Mouse (Mus musculus) erythroid progenitor cell, adult 5-6 weeks (primary cell): ENCODE measurements around the gene Fgd2. TPM values are rescaled to one million over a fixed set of nuclear protein-coding genes. Genes with fewer than 3 reads are reported as not detected.
"Not testable (repeated sequence)": the region's sequence is repeated elsewhere in the genome, so short reads cannot be mapped to it uniquely, and the experiment has no call there.

Experiments used
- ATAC-seq: replicated peaks from 2 replicates; pipeline ENCODE4 v1.8.0; 2016; ENCODE audit warnings: moderate number of reproducible peaks, mild to moderate bottlenecking, moderate TSS enrichment, inconsistent platforms; ENCODE audit not compliant: poor library complexity, low FRiP score, severe bottlenecking
- total RNA-seq, 2 experiments: library from RNA; stranded (forward) in 1 of 2; stranded (reverse) in 1 of 2; fragments of 150-400 nt in 1 of 2; fragments of 186-747, 209-891 nt in 1 of 2; gene quantifications; 2 replicates each; pipeline versions ENCODE4 v1.2.3 to v1.2.4; 2015 to 2017; ENCODE audit warnings: low replicate concordance in 2 of 2

Gene Fgd2
- total RNA-seq, 2 experiments from 2014 or later, result 0.98 to 6.3 TPM

GRCm38 (mm10) chr17:29332186-29332685 is 28.5 kb upstream of the Fgd2 start:
- ATAC-seq, result no peak

DNA sequence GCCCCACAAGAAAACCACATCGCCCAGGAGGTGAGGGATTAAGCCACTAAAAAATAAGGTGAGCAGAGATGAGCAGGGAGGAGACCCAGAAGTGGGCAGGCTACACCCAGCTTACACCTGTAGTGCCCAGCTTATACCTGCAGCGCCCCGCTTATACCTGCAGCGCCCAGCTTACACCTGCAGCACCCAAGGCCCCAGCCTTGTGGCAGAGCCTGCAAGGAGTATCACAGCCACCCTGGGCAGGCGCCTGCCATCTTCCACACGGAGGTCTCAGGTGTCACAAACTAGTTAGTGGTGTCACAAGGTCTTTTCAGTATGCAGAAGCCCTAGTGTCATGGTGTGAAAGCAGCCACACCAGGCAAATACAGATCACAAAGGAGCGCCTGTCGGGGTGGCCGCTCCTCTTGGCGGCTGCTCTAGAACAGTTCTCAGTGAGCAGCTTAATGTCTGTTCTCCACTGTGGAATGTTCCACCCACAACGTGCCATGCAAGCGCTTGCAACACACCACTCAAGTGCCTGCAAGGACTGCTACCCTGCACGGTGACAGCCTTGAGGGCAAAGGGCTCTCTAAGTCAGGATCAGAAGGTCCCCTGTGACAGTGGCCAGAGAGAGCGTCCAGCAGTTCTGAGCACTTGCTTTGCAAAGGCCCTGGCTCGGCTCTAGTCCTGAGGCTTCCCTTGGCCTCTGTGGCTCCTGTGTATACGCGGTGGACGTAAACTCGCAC is 24.3 kb upstream of the Fgd2 start:
- no peak for ATAC-seq

- no peak for ATAC-seq
Observed at GRCm38 (mm10) chr17:29337979-29338823, 22.5 kb upstream of the Fgd2 start.

DNA sequence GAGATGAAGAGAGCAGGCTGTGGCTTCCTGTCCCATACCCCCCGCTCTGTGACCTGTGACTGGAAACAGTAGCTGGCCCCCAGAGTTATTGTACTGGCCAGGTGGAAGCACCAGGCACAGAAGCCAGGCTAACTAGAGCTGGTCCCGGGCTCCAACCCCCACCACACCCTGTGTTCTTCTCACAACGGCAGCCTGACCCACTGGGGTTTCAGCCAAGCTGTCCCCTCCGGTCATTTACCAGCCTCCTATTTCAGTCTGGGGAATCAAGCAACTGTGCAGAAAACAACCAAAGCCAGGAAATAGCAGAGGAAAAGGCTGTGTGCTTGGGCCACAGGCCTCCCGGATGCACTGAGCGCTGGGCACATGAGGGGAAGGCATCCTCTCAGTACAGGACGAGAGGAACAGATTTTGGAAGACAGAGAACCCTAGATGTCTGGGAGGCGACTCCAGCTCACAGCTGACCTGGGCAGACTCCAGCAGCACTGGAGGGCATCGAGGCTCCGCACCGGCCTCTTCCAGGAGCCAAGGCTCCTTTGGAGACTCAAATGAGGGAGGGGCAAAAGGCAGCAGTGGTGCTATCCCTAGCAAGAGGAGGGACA is 21.4 kb upstream of the Fgd2 start:
- no peak for ATAC-seq

GRCm38 (mm10) chr17:29340406-29341261 is 20.1 kb upstream of the Fgd2 start:
- ATAC-seq, result no peak

- ATAC-seq, result no peak
Observed at GRCm38 (mm10) chr17:29341591-29342003, 19.1 kb upstream of the Fgd2 start.

DNA sequence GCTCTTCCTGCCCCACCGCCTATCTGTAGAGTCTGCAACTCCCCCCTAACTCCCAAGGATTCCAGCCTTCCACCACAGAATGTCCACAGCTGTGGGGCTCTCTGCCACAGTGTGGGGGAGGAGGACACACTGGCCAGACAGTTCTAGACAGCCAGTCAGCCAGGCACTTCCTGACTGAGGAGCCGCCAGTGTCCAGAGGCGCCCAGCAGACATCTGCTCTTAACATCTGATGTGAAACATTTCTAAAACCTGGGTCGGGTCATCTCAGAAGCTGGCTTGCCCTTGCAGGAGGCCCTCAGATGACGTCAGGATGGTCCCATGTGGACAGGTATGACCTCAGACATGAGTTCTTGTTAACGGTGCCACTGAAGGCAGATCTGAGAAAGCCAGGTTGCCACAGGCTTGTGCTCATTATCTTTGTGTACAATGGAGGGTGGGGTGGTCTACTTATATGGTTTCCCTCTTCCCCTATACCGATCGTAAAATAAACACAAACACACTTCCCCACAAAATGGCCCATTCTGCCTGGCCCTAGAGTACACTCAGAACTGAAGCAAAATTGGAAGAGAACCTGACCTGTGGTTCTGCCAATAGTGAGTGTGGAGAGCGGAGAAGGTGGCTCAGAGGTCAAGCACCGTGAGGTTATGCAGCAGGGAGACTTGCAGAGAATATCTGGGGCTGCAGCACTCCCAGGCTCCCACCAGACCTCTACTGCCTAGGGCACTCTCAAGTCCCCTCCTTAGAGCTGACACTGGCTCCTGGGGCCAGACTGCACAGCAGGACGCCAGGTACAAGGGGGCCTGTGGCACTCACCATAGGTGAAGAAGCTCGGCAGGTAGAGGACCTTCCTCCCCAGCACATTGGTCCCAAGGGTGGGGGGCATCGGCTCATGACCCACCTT is 18.5 kb upstream of the Fgd2 start:
- ATAC-seq, result no peak

GRCm38 (mm10) chr17:29343241-29343640 is 17.5 kb upstream of the Fgd2 start:
- no peak for ATAC-seq

DNA sequence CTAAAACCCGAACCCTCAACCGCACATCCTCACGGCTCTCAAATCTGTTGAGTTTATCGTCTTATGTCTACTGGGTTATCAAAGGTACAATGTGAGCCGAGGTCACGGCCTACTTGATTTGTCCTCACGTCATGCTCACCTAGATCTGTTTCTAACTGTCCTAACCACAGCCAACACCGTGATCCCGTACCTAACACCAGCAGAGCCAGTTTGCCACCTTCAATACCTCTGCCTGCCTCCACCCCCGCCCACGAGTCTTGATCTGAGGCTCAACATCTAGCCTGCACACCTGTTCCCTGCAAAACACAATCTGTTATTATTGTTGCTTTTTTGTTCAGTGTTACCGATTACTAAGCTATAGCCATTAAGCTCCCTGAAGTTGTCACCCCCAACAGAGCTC is 15.4 kb upstream of the Fgd2 start:
- no peak for ATAC-seq

GRCm38 (mm10) chr17:29346496-29347125 is 14.1 kb upstream of the Fgd2 start:
- no peak for ATAC-seq

- ATAC-seq, result no peak; the same call in 1 of the 2 replicates
Observed at GRCm38 (mm10) chr17:29347126-29347644, 13.5 kb upstream of the Fgd2 start.

DNA sequence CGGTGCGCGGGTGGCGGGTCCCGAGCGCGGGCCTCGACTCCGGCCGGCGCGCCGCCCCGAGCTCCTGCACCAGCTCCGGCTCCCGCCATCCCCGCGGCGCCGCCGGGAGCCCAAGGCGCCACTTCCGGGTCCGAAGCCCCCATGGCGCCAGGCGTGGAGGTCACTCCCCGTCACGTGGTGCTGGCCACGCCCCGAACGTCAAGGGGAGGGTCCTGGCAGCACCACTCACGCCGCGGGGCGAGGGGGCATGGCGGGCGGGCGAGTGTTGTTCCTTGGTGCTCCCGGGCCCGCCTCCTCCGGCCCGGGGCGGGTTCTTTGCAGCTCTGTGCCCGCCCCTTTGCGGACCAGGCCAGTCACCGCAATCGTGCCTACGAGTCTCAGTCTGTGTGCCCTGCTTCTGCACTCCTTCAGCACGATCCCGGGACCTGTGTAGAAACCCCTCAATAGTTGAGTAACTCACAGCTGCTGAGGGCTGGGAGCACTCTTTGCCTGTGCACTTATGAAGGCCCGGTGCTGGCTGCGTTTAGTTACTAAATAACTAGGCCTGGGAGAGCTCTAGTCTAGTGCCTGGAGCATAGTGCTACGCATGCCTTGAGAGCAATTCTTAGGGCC is 13.0 kb upstream of the Fgd2 start, which contains the start of gene Mtch1:
Gene Mtch1 (minus strand): TSS at position 290 of the 612 bp plus-strand sequence.
- peak; percentile 99 for ATAC-seq

DNA sequence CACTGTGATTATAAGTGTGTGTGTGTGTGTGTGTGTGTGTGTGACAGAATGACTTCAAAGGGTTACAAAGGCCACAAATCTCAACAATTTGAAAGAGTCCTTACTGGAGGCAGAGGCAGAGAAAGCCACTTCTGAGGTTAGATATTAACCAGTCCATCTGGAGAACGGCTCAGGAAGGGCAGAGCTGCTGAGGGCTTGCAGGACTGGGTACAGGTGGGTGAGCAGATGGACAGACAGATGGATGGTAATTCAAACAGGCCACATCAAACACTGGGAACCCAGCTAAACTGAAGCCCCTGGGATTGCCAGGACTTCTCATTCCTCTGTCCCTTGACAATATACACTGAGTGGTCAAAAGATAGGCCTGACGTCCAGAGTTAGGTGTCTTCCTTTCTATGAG is 11.7 kb upstream of the Fgd2 start:
- ATAC-seq, result no peak

- ATAC-seq, result not testable (repeated sequence)
Observed at GRCm38 (mm10) chr17:29351056-29351455, 9.7 kb upstream of the Fgd2 start.

GRCm38 (mm10) chr17:29355461-29355840 is 5.3 kb upstream of the Fgd2 start:
- ATAC-seq, result no peak

DNA sequence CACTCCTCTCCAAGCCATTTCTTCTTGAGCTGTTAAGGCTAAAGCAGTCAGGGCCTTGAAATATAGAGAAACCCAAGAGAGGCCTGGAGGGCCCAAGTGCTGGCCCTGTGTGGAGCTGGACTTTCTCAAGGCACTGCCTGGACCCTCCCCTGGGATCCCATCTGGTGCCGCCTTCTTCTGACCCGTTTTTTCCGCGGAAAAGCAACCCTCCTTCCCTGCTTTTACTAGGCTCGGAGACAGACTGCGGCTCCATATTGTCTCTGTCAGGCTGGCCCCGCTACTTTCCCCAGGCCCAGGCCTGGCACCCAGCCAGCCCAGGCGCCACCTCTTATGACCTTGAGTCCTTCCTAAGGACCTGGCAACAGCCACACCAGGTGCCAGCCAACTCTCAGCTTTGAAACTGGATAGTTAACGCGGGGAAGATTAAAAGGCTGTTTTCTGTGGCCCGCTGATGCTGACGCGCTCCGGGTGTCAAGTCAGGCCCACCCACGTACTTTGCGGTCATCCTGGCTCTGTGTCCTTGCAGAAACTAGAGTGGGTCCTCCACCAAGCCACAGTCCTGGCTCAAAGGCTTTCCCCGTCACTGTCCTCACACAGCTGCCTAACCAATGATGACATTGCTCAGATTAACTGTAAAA is 4.8 kb upstream of the Fgd2 start:
- ATAC-seq, result no peak

DNA sequence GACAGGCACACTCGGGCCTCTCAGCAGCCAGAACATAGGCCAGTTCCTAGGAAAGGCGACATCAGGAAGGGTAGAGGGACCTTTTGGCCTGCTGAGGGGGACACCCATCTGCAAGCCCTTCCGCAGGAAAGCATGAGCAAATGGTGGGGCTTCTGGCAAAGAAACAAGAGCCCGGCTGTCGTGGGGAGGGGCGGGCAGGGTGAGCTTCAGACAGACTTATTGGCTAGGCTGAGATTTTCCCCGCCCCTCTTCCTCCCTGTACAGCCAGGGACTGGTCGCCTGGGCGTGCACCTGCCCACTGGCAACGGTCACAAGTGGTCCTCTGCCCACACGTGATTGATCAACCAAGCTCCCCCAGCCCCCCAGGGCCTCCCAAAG is 4.2 kb upstream of the Fgd2 start:
- ATAC-seq, result no peak
